Mouse (Mus musculus): ENCODE measurements around the gene Cacna2d1. TPM values are rescaled to one million over a fixed set of nuclear protein-coding genes. Genes with fewer than 3 reads are reported as not detected.

The Cacna2d1 gene
- polyA plus RNA-seq, 1 experiment from 2014 or later = 20.3 TPM

GRCm38 (mm10) chr5:16086979-16087902 is 152.8 kb downstream of the Cacna2d1 start:
- Histone ChIP-seq H3K4me1 (no peaks in the 10 kb centered on the region), H3K27ac (no peak overlapping the region), H3K36me3 (no peaks in the 10 kb centered on the region), H3K9me3 (no peaks in the 10 kb centered on the region), H3K4me2 (no peak overlapping the region), H3K9ac (no peak overlapping the region), H3K27me3 (no peaks in the 10 kb centered on the region), H3K4me3 (no peak overlapping the region)
- ATAC-seq (ENCODE audit: insufficient number of reproducible peaks, low FRiP score, low TSS enrichment, low read depth) = no peak
- WGBS = 68% methylated on average over 10 of the region's 10 CpGs

GRCm38 (mm10) chr5:16087995-16088394 is 153.5 kb downstream of the Cacna2d1 start:
- H3K4me1 ChIP-seq = no peaks in the 10 kb centered on the region

GRCm38 (mm10) chr5:16092540-16092939 is 158.0 kb downstream of the Cacna2d1 start:
- Histone ChIP-seq H3K36me3 (no peaks in the 10 kb centered on the region), H3K4me2 (no peak overlapping the region), H3K9ac (no peak overlapping the region), H3K4me3 (no peak overlapping the region), H3K27me3 (no peaks in the 10 kb centered on the region), H3K4me1 (no peaks in the 10 kb centered on the region), H3K27ac (no peak overlapping the region), H3K9me3 (no peaks in the 10 kb centered on the region)
- no peak for ATAC-seq (ENCODE audit: insufficient number of reproducible peaks, low FRiP score, low TSS enrichment, low read depth)
- WGBS = 73% methylated on average over 7 of the region's 7 CpGs

More at GRCm38 (mm10) chr5:16087995-16088394, 153.5 kb downstream of the Cacna2d1 start:
- Histone ChIP-seq H3K9me3 (no peaks in the 10 kb centered on the region), H3K4me3 (no peak overlapping the region), H3K36me3 (no peaks in the 10 kb centered on the region), H3K4me2 (no peak overlapping the region), H3K9ac (no peak overlapping the region), H3K27ac (no peak overlapping the region), H3K27me3 (no peaks in the 10 kb centered on the region)
- no peak for ATAC-seq (ENCODE audit: insufficient number of reproducible peaks, low FRiP score, low TSS enrichment, low read depth)
- 76% methylated on average over 2 of the region's 2 CpGs for WGBS

- H3K9me3 ChIP-seq = no peaks in the 10 kb centered on the region
- no peak overlapping the region for H3K4me2 ChIP-seq
- H3K9ac ChIP-seq = no peak overlapping the region
- no peaks in the 10 kb centered on the region for H3K36me3 ChIP-seq
- no peak overlapping the region for H3K27ac ChIP-seq
- 52% methylated on average over 11 of the region's 11 CpGs for WGBS
- no peak for ATAC-seq (ENCODE audit: insufficient number of reproducible peaks, low FRiP score, low TSS enrichment, low read depth)
- H3K4me1 ChIP-seq = no peaks in the 10 kb centered on the region
- no peaks in the 10 kb centered on the region for H3K27me3 ChIP-seq
- H3K4me3 ChIP-seq = no peak overlapping the region
Measured at GRCm38 (mm10) chr5:16093071-16093693, 158.7 kb downstream of the Cacna2d1 start.

GRCm38 (mm10) chr5:16095345-16095744 is 160.9 kb downstream of the Cacna2d1 start:
- H3K4me1 ChIP-seq = no peaks in the 10 kb centered on the region
- no peak overlapping the region for H3K4me2 ChIP-seq
- no peaks in the 10 kb centered on the region for H3K9me3 ChIP-seq
- no peak overlapping the region for H3K27ac ChIP-seq
- H3K27me3 ChIP-seq = no peaks in the 10 kb centered on the region
- WGBS = 55% methylated on average over 4 of the region's 4 CpGs
- no peak for ATAC-seq (ENCODE audit: insufficient number of reproducible peaks, low FRiP score, low TSS enrichment, low read depth)
- H3K9ac ChIP-seq = no peak overlapping the region
- no peaks in the 10 kb centered on the region for H3K36me3 ChIP-seq
- H3K4me3 ChIP-seq = no peak overlapping the region

GRCm38 (mm10) chr5:16098766-16099165 is 164.3 kb downstream of the Cacna2d1 start:
- no peaks in the 10 kb centered on the region for H3K4me1 ChIP-seq
- no peak overlapping the region for H3K4me3 ChIP-seq
- H3K9me3 ChIP-seq = no peaks in the 10 kb centered on the region
- H3K36me3 ChIP-seq = no peaks in the 10 kb centered on the region
- H3K4me2 ChIP-seq = no peak overlapping the region
- H3K9ac ChIP-seq = no peak overlapping the region
- 84% methylated on average over 2 of the region's 2 CpGs for WGBS
- no peak overlapping the region for H3K27ac ChIP-seq
- no peak for ATAC-seq (ENCODE audit: insufficient number of reproducible peaks, low FRiP score, low TSS enrichment, low read depth)
- H3K27me3 ChIP-seq = no peaks in the 10 kb centered on the region

GRCm38 (mm10) chr5:16101820-16102219 is 167.3 kb downstream of the Cacna2d1 start:
- no peak for ATAC-seq (ENCODE audit: insufficient number of reproducible peaks, low FRiP score, low TSS enrichment, low read depth)
- no peak overlapping the region for H3K27ac ChIP-seq
- no peak overlapping the region for H3K9ac ChIP-seq
- H3K27me3 ChIP-seq = no peaks in the 10 kb centered on the region
- H3K4me1 ChIP-seq = no peaks in the 10 kb centered on the region
- H3K4me3 ChIP-seq = no peak overlapping the region
- H3K9me3 ChIP-seq = no peaks in the 10 kb centered on the region
- H3K4me2 ChIP-seq = no peak overlapping the region
- WGBS = 78% methylated on average over 1 of the region's 1 CpGs
- H3K36me3 ChIP-seq = no peaks in the 10 kb centered on the region

- no peaks in the 10 kb centered on the region for H3K27me3 ChIP-seq
Measured at GRCm38 (mm10) chr5:16105701-16106100, 171.2 kb downstream of the Cacna2d1 start.

GRCm38 (mm10) chr5:16110643-16111042 is 176.2 kb downstream of the Cacna2d1 start:
- Histone ChIP-seq H3K4me3 (no peak overlapping the region), H3K4me1 (no peaks in the 10 kb centered on the region), H3K9ac (no peak overlapping the region), H3K36me3 (no peaks in the 10 kb centered on the region), H3K27me3 (no peaks in the 10 kb centered on the region), H3K4me2 (no peak overlapping the region), H3K27ac (no peak overlapping the region), H3K9me3 (no peaks in the 10 kb centered on the region)
- no peak for ATAC-seq (ENCODE audit: insufficient number of reproducible peaks, low FRiP score, low TSS enrichment, low read depth)
- WGBS = 87% methylated on average over 1 of the region's 1 CpGs

More at GRCm38 (mm10) chr5:16105701-16106100, 171.2 kb downstream of the Cacna2d1 start:
- Histone ChIP-seq H3K9ac (no peak overlapping the region), H3K4me1 (no peaks in the 10 kb centered on the region), H3K9me3 (no peaks in the 10 kb centered on the region), H3K4me3 (no peak overlapping the region), H3K36me3 (no peaks in the 10 kb centered on the region), H3K27ac (no peak overlapping the region), H3K4me2 (no peak overlapping the region)
- ATAC-seq (ENCODE audit: insufficient number of reproducible peaks, low FRiP score, low TSS enrichment, low read depth) = no peak
- 75% methylated on average over 2 of the region's 2 CpGs for WGBS

- Histone ChIP-seq H3K9ac (no peak overlapping the region), H3K4me3 (no peak overlapping the region), H3K4me2 (no peak overlapping the region), H3K36me3 (no peaks in the 10 kb centered on the region), H3K27me3 (no peaks in the 10 kb centered on the region), H3K4me1 (no peaks in the 10 kb centered on the region), H3K27ac (no peak overlapping the region), H3K9me3 (no peaks in the 10 kb centered on the region)
- no peak for ATAC-seq (ENCODE audit: insufficient number of reproducible peaks, low FRiP score, low TSS enrichment, low read depth)
- 85% methylated on average over 1 of the region's 1 CpGs for WGBS
Measured at GRCm38 (mm10) chr5:16113879-16114278, 179.4 kb downstream of the Cacna2d1 start.

- Histone ChIP-seq H3K4me3 (no peak overlapping the region), H3K4me1 (no peaks in the 10 kb centered on the region), H3K9me3 (no peaks in the 10 kb centered on the region), H3K36me3 (no peaks in the 10 kb centered on the region), H3K27ac (no peak overlapping the region), H3K4me2 (no peak overlapping the region), H3K9ac (no peak overlapping the region), H3K27me3 (no peaks in the 10 kb centered on the region)
- 63% methylated on average over 11 of the region's 11 CpGs for whole genome bisulfite sequencing
- no peak for ATAC-seq (ENCODE audit: insufficient number of reproducible peaks, low FRiP score, low TSS enrichment, low read depth)
Measured at GRCm38 (mm10) chr5:16121334-16121733, 186.8 kb downstream of the Cacna2d1 start.

GRCm38 (mm10) chr5:16122110-16122509 is 187.6 kb downstream of the Cacna2d1 start:
- Histone ChIP-seq H3K4me2 (no peak overlapping the region), H3K9me3 (no peaks in the 10 kb centered on the region), H3K4me1 (no peaks in the 10 kb centered on the region), H3K4me3 (no peak overlapping the region), H3K36me3 (no peaks in the 10 kb centered on the region), H3K27me3 (no peaks in the 10 kb centered on the region), H3K9ac (no peak overlapping the region), H3K27ac (no peak overlapping the region)
- no peak for ATAC-seq (ENCODE audit: insufficient number of reproducible peaks, low FRiP score, low TSS enrichment, low read depth)
- 88% methylated on average over 6 of the region's 6 CpGs for WGBS
